Mouse (Mus musculus) cerebellum, adult 11-12 months (tissue): ENCODE measurements around the gene Pcolce2.
"Not testable (repeated sequence)": the region's sequence is repeated elsewhere in the genome, so short reads cannot be mapped to it uniquely, and the experiment has no call there.

Experiments used
- DNase-seq: peaks from one replicate; pipeline ENCODE4 v3.0.0; 2022

The Pcolce2 gene

DNA sequence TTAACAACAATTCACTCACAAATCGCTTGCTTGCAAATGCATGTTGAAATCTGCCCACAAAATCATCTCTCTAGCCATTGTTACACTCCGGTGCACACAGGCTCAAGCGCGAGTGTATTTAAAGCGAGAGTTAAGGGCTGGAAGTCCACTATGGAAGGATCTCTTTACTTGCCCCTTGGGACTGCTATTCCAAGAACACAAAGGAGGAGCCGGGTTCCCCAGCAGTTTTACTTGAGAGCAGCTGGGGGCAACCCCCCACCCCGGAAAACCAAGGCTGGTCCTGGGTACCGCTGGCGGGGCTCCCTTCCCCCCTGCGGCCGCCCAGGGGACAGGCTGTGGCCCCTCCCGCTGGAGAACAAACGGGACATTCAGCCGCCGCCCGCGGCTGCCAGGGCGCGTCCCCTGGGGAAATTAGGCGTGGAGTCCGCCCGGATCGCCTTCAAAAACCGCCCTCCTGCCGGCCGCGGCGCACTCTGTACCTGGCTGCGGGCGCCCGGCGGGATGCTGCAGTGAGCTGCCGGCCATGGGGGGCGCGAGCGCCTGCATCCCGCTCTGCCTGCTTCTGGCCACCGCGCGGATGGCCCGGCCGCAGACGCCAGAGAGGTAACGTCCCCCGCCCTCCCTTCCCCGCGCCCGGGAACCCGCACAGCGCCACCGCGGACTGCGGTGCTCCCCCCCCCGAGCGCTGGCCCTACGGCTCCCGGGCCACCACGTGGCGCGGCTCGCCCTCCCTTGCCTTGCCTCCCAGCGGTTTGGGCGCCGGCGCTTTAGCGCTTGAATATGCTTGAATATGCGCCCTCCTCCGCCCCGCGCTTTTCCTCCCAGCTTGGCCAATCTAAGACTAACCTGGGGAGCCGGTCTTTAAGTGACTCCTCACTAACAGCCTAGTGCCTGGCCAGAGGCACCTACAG lies at the start of gene Pcolce2:
TSS of gene Pcolce2 (plus strand) at position 331 of the 911 bp plus-strand sequence.
- peak; percentile 13 for DNase-seq

DNA sequence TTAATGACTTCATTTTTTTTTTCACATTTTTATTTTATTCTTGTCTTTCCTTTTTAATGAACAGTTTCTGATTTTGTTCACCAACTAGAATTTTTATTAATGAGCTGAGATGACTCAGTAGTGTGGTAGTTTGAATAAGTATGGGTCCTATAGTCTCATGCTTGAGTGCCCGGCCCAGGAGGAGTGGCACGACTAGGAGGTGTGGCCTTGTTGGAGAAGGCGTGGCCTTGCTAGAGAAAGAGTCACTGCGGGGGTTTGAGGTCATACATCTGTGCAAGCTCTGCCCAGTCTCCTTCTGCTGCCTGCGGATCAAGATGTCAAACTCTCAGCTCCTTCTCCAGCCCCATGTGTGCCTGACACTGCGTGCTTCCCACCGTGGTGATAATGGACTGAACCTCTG lies 49.3 kb upstream of the Pcolce2 start:
- DNase-seq = no peak

GRCm38 (mm10) chr9:95594291-95594690 lies 43.1 kb upstream of the Pcolce2 start:
- no peak for DNase-seq

- DNase-seq = no peak
These were observed 39.8 kb upstream of the Pcolce2 start for GRCm38 (mm10) chr9:95597466-95598178.

DNA sequence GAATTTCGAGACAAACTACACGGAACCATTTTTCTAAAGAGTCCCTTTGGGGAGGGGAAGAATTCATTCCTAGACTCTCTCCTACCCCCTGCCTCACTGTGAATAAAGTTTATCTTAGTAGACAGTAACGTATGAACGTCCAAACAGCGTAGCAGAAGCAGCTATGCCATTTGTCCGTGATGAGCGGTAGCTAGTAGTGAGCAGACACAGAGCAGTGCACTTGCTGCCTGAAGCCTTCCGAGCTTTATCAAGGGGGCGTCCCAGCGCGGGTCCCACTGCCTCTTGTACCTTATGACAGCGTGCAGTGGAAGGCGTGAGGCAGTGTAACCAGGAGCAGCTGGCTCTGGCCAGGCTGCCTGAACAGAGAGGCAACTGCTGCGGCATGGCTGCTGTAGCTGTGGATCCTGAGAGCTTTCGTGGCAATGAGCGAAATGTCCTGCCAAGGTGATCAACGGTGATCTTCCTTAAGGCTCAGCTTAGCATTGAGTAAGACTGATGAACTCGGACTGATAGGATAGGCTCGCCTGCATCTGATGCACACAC lies 39.2 kb upstream of the Pcolce2 start:
- no peak for DNase-seq

GRCm38 (mm10) chr9:95599399-95599798 lies 38.0 kb upstream of the Pcolce2 start:
- DNase-seq = no peak

DNA sequence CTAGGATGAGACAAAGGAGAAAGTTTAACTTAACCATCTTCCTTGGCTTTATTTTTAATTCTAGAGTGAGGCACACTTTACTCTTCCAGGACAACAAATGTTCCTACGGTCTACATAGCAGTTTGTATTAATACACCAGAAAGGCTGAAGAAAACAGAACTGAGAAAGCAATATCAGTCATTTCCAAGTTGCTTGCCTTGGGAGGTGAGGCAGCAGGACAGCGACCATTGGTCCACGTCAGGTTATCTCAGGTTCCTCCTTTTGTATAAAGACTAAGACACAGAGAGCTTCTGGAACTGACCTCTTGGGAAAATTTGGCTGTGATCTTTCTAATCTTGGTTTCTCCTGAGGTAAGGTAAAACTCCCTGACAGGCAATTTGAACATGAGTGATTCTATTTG lies 34.6 kb upstream of the Pcolce2 start:
- no peak for DNase-seq

- DNase-seq = no peak
These were observed 34.1 kb upstream of the Pcolce2 start for GRCm38 (mm10) chr9:95603316-95603715.

- no peak for DNase-seq
These were observed 30.2 kb upstream of the Pcolce2 start for GRCm38 (mm10) chr9:95607196-95607595.

DNA sequence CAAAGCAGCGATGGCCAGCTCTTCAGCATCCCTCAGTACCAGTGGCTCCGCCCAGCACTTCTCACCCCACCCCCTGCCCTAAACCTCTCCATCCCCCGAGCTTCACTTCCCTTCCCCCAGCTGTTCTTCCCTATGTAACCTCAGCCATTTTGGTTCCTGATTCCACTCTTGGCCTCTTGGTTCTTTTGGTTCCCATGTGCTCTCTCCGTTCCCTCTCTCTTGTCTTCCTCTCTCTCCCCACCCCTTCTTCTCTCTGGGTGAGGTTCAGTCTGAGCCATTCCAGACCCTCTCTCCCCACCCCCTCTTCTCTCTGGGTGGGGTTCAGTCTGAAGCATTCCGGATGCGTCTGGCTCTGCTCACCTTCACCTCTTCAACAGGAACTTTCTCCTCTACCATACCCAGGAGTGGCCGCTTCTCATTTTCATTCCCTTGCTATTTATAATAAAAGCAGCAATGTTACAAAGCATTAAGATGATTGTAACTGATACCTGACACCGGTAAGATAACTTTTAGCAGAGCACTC lies 25.1 kb upstream of the Pcolce2 start:
- no peak for DNase-seq

GRCm38 (mm10) chr9:95613426-95614127 lies 23.8 kb upstream of the Pcolce2 start:
- DNase-seq = no peak

GRCm38 (mm10) chr9:95614861-95615615 lies 22.4 kb upstream of the Pcolce2 start:
- DNase-seq = no peak

DNA sequence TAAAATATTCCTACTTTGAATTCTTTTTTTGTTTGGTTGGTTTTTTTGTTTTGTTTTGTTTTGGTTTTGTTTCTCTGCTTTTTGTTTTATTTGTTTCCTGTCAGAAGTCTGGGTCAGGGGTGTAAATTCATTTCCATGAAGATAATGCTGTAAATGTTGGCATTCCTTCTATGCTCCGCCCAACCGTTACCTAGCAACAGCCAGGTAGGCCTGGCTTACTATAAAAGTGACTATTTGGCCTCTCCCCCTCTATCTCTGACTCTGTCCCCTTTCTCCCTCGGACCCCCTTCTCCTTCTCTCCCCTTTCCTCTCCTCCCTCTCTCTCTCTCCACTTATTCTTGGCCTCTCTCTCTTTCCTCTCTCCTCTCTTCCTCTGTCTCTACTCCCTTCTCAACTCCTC lies 21.4 kb upstream of the Pcolce2 start:
- no peak for DNase-seq

GRCm38 (mm10) chr9:95618572-95618971 lies 18.8 kb upstream of the Pcolce2 start:
- DNase-seq = no peak

DNA sequence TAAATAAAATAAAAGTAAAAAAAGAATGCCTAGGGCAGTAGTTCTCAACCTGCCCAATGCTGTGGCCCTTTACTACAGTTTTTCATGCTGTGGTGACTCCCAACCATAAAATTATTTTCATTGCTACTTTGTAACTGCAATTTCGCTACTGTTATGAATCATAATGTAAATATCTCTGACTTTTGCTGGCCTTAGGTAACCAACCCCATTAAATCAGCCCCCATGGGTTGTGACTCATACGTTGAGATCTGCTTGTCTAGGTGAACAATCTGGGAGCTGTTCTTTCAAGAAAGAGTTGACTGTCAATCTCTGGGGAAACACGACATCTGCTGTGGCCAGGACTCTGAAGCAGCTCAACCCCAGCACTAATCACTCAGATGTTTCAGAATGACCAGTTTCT lies 13.3 kb upstream of the Pcolce2 start:
- no peak for DNase-seq

DNA sequence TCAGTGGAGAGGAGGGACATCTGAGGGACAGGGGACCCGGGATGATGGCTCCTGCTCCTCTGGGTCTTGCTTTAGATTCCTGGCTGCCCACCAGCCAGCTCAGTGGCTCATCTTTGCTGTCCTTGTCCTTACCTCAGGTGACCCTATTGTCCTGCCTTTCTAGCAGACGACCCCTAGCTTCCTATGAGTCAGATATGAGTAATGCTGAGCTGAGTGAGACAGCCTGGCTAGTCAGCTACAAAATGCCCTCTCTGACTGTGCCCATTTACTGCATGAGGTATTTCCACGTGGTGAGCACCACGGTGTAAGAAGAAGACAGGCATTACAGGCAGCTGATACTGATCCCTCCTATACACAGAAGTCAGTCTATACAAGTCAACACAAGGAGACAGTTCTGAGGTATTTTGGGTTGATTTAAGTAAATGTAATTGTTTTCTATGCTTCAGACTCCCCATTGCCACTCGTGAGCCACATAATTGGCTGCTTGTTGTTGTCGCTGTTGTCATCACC lies 8.9 kb upstream of the Pcolce2 start:
- DNase-seq = no peak

- DNase-seq = not testable (repeated sequence)
These were observed 7.8 kb upstream of the Pcolce2 start for GRCm38 (mm10) chr9:95629561-95629960.

DNA sequence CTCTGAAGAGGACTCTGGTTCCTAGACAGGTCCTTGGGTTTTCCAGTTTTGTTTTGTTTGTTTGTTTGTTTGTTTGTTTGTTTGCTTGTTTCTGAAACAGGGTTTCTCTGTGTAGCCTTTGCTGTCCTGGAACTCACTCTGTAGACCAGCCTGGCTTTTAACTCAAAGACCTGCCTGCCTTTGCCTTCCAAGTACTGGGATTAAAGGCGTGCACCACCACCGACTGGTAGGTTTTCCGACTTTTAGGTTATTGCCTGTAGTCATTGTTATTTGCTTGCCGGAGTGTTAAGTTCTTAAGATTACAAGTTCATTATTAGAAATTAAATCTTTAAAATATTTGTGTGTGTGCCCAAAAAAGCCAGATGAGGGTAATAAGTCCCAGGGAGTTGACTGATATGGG lies 1.0 kb upstream of the Pcolce2 start:
- no peak for DNase-seq

- no peak for DNase-seq
These were observed 2.5 kb downstream of the Pcolce2 start for GRCm38 (mm10) chr9:95639919-95640318.

DNA sequence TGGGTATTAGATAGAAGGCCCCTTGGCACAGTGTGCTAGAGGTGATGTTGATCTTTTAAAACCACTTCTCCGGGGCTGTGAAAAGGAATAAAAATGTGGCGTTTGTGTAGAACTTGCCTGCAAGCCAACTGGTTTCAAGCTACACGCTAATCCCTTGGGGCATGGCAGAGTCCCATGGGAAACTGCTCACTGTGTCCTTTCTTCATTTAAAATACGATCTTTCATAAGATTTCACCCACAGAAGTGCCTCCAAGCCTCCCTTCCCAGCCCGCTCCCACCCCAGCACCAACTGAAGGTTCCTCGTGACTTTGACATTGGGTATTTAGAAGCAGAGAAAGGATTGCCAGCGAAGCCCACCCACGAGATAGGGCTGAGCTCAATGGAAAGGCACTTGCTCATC lies 8.5 kb downstream of the Pcolce2 start:
- DNase-seq = no peak

GRCm38 (mm10) chr9:95653363-95653762 lies 16.0 kb downstream of the Pcolce2 start:
- no peak for DNase-seq

- no peak for DNase-seq
These were observed 17.0 kb downstream of the Pcolce2 start for GRCm38 (mm10) chr9:95654356-95654755.
